Mouse (Mus musculus): Measurements from ENCODE around the gene Tmem170. TPM values are rescaled to one million over a fixed set of nuclear protein-coding genes. Genes with fewer than 3 reads are reported as not detected.

Tmem170 gene
- polyA plus RNA-seq, 1 experiment from 2014 or later = 11.8 TPM

GRCm38 (mm10) chr8:111820018-111820417, 56.5 kb downstream of the Tmem170 start:
- no peak for ATAC-seq (ENCODE audit: insufficient number of reproducible peaks, insufficient read depth, low FRiP score, low read depth)
- Histone ChIP-seq H3K9me3 (ENCODE audit: control insufficient read depth, low read depth, low read length) (no peaks in the 10 kb centered on the region), H3K27ac (ENCODE audit: low read length) (peak overlapping the region; percentile 29; the same call in 1 of the 2 replicates), H3K27me3 (ENCODE audit: control insufficient read depth, insufficient read depth, low read length) (no peaks in the 10 kb centered on the region), H3K36me3 (ENCODE audit: control insufficient read depth, insufficient read depth, low read length) (peaks cover 25% of the 10 kb centered on the region), H3K4me3 (ENCODE audit: low read depth, low read length) (no peak overlapping the region), H3K4me2 (replicated peaks; ENCODE audit: low read depth, low read length) (no peak overlapping the region), H3K4me1 (ENCODE audit: control insufficient read depth, insufficient read depth, low read length) (no peaks in the 10 kb centered on the region), H3K9ac (replicated peaks; ENCODE audit: low read depth, low read length) (no peak overlapping the region)
- 93% methylated on average over 12 of the region's 12 CpGs for WGBS

GRCm38 (mm10) chr8:111818556-111818955, 58.0 kb downstream of the Tmem170 start:
- no peaks in the 10 kb centered on the region for H3K27me3 ChIP-seq (ENCODE audit: control insufficient read depth, insufficient read depth, low read length)
- no peak overlapping the region for H3K9ac ChIP-seq (replicated peaks; ENCODE audit: low read depth, low read length)
- 91% methylated on average over 3 of the region's 3 CpGs for WGBS
- H3K4me1 ChIP-seq (ENCODE audit: control insufficient read depth, insufficient read depth, low read length) = no peaks in the 10 kb centered on the region
- H3K36me3 ChIP-seq (ENCODE audit: control insufficient read depth, insufficient read depth, low read length) = peaks cover 19% of the 10 kb centered on the region
- H3K4me2 ChIP-seq (replicated peaks; ENCODE audit: low read depth, low read length) = no peak overlapping the region
- ATAC-seq (ENCODE audit: insufficient number of reproducible peaks, insufficient read depth, low FRiP score, low read depth) = no peak
- H3K4me3 ChIP-seq (ENCODE audit: low read depth, low read length) = no peak overlapping the region
- no peak overlapping the region for H3K27ac ChIP-seq (ENCODE audit: low read length)
- H3K9me3 ChIP-seq (ENCODE audit: control insufficient read depth, low read depth, low read length) = no peaks in the 10 kb centered on the region

- H3K4me1 ChIP-seq (ENCODE audit: control insufficient read depth, insufficient read depth, low read length) = no peaks in the 10 kb centered on the region
- no peaks in the 10 kb centered on the region for H3K27me3 ChIP-seq (ENCODE audit: control insufficient read depth, insufficient read depth, low read length)
- peaks cover 4% of the 10 kb centered on the region; the same call in 1 of the 2 replicates for H3K36me3 ChIP-seq (ENCODE audit: control insufficient read depth, insufficient read depth, low read length)
- no peak overlapping the region for H3K27ac ChIP-seq (ENCODE audit: low read length)
- no peak overlapping the region for H3K4me3 ChIP-seq (ENCODE audit: low read depth, low read length)
- H3K9ac ChIP-seq (replicated peaks; ENCODE audit: low read depth, low read length) = no peak overlapping the region
- H3K9me3 ChIP-seq (ENCODE audit: control insufficient read depth, low read depth, low read length) = no peaks in the 10 kb centered on the region
- no peak overlapping the region for H3K4me2 ChIP-seq (replicated peaks; ENCODE audit: low read depth, low read length)
- 89% methylated on average over 4 of the region's 4 CpGs for WGBS
- ATAC-seq (ENCODE audit: insufficient number of reproducible peaks, insufficient read depth, low FRiP score, low read depth) = no peak
Measured at GRCm38 (mm10) chr8:111815078-111815477, 61.5 kb downstream of the Tmem170 start.

GRCm38 (mm10) chr8:111813818-111814217, 62.7 kb downstream of the Tmem170 start:
- Histone ChIP-seq H3K36me3 (ENCODE audit: control insufficient read depth, insufficient read depth, low read length) (0 out of 2 replicates have a peak, but pooled peaks cover 2% of the 10 kb centered on the region), H3K9me3 (ENCODE audit: control insufficient read depth, low read depth, low read length) (no peaks in the 10 kb centered on the region), H3K4me1 (ENCODE audit: control insufficient read depth, insufficient read depth, low read length) (no peaks in the 10 kb centered on the region), H3K9ac (replicated peaks; ENCODE audit: low read depth, low read length) (no peak overlapping the region), H3K27me3 (ENCODE audit: control insufficient read depth, insufficient read depth, low read length) (no peaks in the 10 kb centered on the region), H3K4me3 (ENCODE audit: low read depth, low read length) (no peak overlapping the region), H3K27ac (ENCODE audit: low read length) (no peak overlapping the region), H3K4me2 (replicated peaks; ENCODE audit: low read depth, low read length) (no peak overlapping the region)
- 97% methylated on average over 9 of the region's 9 CpGs for WGBS
- ATAC-seq (ENCODE audit: insufficient number of reproducible peaks, insufficient read depth, low FRiP score, low read depth) = no peak

Other genes starting within 250 kb of the Tmem170 start
- 1.3 and 1.5 TPM in 2 replicates for gene Ldhd, start 246.4 kb downstream of the Tmem170 start, polyA plus RNA-seq (2014; fragmentation: Nextera tagmentation; extraction: Ambion mirVana)
- gene Zfp1, start 233.3 kb downstream of the Tmem170 start, polyA plus RNA-seq (2014; fragmentation: Nextera tagmentation; extraction: Ambion mirVana) = 26.3 and 26.7 TPM in 2 replicates
- gene Ctrb1, start 185.7 kb downstream of the Tmem170 start, polyA plus RNA-seq (2014; fragmentation: Nextera tagmentation; extraction: Ambion mirVana) = 201 TPM in 1 of 2 replicates, not detected in the other
- 43.5 and 46.5 TPM in 2 replicates for gene Bcar1, start 132.9 kb downstream of the Tmem170 start, polyA plus RNA-seq (2014; fragmentation: Nextera tagmentation; extraction: Ambion mirVana)
- gene Cfdp1, start 22.5 kb downstream of the Tmem170 start, polyA plus RNA-seq (2014; fragmentation: Nextera tagmentation; extraction: Ambion mirVana) = 206 and 215 TPM in 2 replicates
- gene Chst5, start 33.7 kb upstream of the Tmem170 start, polyA plus RNA-seq (2014; fragmentation: Nextera tagmentation; extraction: Ambion mirVana) = 3.0 and 3.9 TPM in 2 replicates
- gene Tmem231, start 57.1 kb upstream of the Tmem170 start, polyA plus RNA-seq (2014; fragmentation: Nextera tagmentation; extraction: Ambion mirVana) = 14.8 and 16.6 TPM in 2 replicates
- gene Gabarapl2, start 64.0 kb upstream of the Tmem170 start, polyA plus RNA-seq (2014; fragmentation: Nextera tagmentation; extraction: Ambion mirVana) = 187 and 189 TPM in 2 replicates
- 8.9 and 9.5 TPM in 2 replicates for gene Adat1, start 115.6 kb upstream of the Tmem170 start, polyA plus RNA-seq (2014; fragmentation: Nextera tagmentation; extraction: Ambion mirVana)
- 203 and 212 TPM in 2 replicates for gene Kars, start 134.6 kb upstream of the Tmem170 start, polyA plus RNA-seq (2014; fragmentation: Nextera tagmentation; extraction: Ambion mirVana)
- gene Terf2ip, start 134.6 kb upstream of the Tmem170 start, polyA plus RNA-seq (2014; fragmentation: Nextera tagmentation; extraction: Ambion mirVana) = 22.3 and 24.7 TPM in 2 replicates
- gene Gm6793, start 138.3 kb upstream of the Tmem170 start, polyA plus RNA-seq (2014; fragmentation: Nextera tagmentation; extraction: Ambion mirVana) = 0.38 and 1.4 TPM in 2 replicates